Mouse (Mus musculus): Measurements from ENCODE around the gene 1190005I06Rik. TPM values are rescaled to one million over a fixed set of nuclear protein-coding genes. Genes with fewer than 3 reads are reported as not detected.

The 1190005I06Rik gene
- total RNA-seq, 2 experiments from 2014 or later: 2.3 to 3.4 TPM

- no peak for DNase-seq (ENCODE audit: low spot score)
- intact Hi-C loops (cut with DNase I): no loop called here
These were observed 21.0 kb downstream of the 1190005I06Rik start for GRCm38 (mm10) chr8:120626461-120626860.

GRCm38 (mm10) chr8:120623608-120624007, 23.8 kb downstream of the 1190005I06Rik start:
- DNase-seq (ENCODE audit: low spot score): no peak
- intact Hi-C loops (cut with DNase I): no loop called here

DNA sequence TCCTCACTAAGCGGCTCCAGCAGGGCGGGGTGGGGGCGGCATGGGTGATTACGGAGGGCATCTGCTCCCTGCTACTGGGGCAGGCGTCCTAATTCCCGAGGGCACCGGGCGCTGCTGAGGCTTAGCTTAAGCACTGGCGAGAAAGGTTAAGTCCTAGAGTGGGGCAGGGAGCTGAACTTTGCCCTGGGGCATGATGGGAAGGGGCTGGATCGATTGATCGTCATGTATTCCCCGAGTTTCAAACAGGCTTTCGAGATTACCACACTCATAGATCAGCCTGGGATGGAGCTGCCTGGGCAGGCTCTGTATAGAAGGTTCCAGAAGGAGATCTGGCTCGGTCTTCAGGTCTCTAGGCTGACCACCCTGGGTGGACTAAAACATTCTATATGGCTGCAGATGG, 25.3 kb downstream of the 1190005I06Rik start:
- intact Hi-C loops (cut with DNase I): no loop called here
- DNase-seq (ENCODE audit: low spot score): no peak

DNA sequence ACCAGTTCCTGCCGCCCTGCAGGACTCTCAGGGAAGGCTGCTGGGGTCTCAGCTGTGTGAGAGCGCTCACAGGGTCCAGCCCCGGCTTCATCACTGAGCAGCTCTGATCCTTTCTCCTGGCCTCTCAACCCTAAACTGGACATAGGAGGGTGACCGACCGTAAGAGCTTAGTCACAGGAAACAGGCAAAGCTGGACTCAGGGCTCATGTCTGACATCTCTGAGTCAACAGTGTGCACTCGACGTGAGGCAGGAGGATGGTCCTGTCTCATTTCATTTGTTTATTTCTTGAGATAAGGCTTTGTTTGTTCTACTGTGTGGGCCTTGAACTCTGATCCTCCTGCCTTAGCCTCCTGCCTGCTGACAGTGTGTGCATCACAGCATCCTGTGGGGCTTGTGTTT, 27.0 kb downstream of the 1190005I06Rik start:
- no peak for DNase-seq (ENCODE audit: low spot score)
- intact Hi-C loops (cut with DNase I): no loop called here

DNA sequence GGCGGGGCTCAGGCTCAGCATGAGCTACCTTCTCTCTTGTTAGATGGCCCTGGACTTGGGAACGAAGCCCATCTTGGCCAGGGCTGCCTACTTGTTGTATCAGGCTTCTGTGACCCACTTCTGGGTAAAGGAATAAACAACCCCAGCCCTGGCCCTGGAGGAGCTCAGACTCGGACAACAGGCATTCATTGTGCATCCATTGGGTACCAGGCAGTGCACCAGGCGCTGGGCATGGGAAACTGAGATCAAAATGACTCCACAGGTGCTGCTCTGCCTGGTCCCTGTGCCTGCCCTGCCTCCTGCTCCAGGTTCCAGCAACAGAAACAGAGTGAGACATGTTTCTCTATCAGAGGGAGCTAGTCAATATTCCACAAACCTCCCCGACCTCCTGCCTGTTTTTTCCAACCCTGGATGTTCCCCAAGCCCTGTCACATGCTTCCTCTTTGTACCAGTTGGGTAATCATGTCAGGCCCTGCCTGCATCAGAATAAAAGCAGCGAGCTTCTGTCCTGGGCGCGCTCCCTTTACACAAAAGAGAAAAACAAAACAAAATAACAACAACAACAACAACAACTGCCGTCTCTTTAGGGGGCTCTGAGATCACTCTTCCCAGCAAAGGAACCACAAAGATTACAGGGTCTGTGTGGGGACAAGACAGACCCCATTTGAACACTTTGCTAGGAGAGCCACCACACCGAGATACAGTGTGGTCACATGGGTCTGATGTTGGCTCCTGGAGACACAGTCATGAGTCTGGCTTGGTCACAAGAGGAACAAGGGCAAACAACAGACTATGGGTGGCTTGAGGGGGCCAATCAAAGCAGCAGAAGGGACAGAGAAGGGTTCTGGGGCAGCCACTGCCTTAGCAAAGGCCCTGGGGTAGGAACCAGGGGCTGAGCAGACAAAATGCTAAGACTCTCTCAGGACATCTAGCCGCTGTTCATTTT, 27.9 kb downstream of the 1190005I06Rik start:
- intact Hi-C loops (cut with DNase I): no loop called here
- DNase-seq (ENCODE audit: low spot score): no peak

DNA sequence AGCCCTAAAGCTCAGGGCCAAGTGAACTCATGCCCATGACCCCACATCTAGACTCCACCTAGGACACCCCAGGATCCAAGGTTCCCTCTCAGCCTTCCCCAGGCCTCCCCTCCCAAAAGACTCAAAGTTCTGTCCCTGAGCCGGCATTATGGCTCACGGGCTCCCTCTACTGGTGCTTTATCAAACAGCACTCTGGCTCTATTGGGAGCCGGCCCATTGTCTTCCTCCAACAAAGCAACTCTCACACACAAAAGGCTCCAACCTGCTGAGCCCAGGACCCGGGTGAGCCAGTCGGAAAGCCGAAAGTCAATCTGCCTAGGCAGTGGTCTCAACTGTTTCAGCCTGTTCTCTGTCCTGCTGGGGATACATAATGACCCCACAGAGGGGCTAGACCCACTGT, 29.3 kb downstream of the 1190005I06Rik start:
- DNase-seq (ENCODE audit: low spot score): no peak
- intact Hi-C loops (cut with DNase I): loop anchor here (1.0 kb wide), 1 partner anchor 27 kb away; no protein-coding TSS in a partner anchor

DNA sequence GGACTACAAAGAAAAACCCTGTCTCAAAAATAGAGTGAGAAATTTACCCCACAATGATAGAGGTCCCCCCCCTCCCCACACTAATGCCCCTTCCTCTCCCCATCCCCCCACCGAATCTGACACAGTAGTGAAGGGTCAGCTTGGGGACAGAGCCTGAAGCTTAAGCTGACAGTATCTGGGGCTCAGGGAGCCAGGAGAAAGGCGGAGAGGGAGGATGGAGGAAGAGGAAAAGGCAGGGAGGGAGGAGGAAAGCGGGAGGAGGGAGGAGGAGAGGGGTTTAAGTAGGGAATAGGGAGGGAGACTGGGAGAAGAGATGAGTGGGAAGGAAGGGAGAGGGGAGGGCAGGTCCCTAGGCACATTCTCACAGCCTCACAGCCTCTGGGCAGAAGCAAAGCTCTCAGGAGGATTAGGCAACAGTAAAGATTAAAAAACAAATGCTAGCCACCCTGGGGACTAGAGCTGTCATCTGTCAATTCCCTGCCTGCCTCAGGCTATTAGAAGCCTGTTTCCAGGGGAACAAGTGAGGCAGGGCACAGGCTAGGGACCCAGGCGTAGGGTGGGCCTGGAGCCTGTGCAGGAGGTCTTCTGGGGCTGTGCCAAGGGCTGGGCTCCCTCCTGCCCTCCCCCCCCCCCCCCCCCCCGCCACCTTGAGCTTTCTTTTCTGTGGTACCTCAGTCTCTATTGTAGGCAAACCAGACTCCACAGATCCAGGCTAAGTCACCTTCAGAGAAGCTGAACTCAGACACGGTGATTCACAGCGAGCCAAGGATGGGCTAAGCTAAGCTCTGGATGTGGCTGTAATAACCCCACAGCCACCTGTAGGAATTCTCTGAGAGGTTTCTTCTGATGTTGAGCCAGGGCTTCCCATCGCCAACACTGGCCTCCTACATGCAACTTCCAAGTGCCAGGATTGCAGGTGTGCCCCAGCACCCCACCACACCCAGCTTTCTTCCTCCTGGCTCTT, 30.5 kb downstream of the 1190005I06Rik start:
- intact Hi-C loops (cut with DNase I): no loop called here
- no peak for DNase-seq (ENCODE audit: low spot score)

GRCm38 (mm10) chr8:120614491-120614890, 32.9 kb downstream of the 1190005I06Rik start:
- intact Hi-C loops (cut with DNase I): no loop called here
- no peak for DNase-seq (ENCODE audit: low spot score)

DNA sequence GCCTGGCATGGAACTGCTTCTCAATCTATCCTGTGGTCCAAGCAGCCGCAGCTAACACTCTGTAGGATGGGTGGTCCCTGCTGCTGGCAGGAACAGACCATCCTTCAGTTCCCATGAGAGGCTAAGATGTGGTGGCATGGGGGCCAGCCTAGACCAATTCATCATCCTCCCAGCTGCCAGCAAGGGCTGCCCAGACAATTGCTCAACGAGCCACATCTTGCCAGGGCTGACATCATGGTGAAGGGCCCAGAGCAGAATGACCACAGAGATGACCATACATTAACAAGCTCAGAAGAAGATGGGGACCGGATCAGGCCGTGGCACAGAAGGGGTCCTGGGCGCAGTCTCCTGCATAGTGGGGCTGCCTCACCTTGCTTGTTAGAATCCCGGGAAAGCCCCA, 36.6 kb downstream of the 1190005I06Rik start:
- no peak for DNase-seq (ENCODE audit: low spot score)
- intact Hi-C loops (cut with DNase I): no loop called here

DNA sequence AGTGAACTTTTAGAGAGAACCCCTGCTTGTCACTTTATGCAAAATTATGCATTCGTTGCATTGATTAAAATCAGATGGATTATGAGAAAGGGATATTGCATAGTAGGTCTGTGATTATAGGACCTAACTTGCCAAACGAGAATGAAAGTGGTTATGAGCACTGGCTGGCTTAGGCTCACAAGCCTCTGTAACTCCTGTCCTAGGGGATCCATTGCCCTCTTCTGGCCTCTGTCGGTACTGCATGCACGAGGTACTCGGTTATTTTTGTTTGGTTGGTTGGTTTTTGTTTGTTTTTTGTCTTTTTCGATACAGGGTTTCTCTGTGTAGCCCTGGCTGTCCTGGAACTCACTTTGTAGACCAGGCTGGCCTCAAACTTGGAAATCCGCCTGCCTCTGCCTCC, 39.5 kb downstream of the 1190005I06Rik start:
- DNase-seq (ENCODE audit: low spot score): no peak
- intact Hi-C loops (cut with DNase I): no loop called here

DNA sequence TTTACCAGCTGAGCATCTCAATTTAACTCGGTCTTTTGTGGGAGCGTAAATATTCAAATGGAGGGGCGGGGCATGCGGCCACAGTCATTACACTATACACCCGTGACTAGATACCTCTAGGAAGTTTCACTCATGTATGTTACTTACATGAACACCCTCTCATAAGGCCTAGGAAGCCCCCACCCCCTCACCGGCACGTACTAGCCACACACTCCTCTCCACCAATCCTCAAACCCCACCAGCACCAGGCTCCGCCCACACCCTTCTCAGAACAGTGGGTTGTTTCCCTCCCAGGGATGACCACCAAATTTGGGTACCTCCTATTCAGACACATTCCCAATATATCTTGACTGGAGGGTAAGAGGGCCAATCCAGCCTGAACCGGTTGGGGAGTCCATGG, 40.0 kb downstream of the 1190005I06Rik start:
- no peak for DNase-seq (ENCODE audit: low spot score)
- intact Hi-C loops (cut with DNase I): no loop called here

DNA sequence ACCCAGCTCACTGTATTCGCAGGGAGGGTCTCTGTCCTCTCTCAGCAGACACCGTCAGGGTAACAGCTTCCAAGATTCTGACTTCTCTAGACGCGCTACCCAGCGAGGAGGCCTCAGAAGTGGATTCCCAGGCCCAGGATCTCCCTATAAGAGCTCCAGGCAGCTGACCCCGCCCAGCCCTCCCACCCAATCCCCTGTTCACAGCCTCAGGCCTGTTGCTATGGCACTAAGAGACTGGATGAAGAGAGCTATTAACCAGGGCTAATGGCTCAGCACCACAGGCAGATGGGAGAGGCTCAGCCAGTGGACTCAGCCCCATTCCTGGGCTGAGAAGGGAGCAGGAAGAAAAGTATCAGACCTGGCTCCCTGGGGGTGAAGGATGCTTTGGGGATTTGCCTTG, 44.8 kb downstream of the 1190005I06Rik start:
- DNase-seq (ENCODE audit: low spot score): no peak
- intact Hi-C loops (cut with DNase I): no loop called here

DNA sequence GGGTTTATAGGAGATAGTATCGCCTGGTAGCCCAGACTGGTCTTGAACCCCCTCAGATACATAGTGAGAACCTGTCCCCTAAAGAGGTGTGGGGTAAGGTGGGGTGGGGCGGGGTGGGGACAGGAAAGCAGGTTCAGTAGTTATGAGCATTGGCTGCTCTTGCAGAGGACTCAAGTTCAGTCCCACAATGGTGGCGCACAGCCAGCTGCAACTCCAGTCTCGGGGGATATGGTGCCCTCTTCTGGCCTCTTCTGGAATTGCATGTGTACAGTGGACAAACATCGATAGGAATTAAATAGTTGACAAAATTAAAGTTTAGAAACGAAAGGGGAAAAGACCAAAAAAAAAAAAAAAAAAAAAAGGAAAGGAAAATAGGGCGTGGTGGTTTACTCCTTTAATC, 47.9 kb downstream of the 1190005I06Rik start:
- DNase-seq (ENCODE audit: low spot score): peak; percentile 61
- intact Hi-C loops (cut with DNase I): loop anchor here (5.0 kb wide), 1 partner anchor 422 kb away; the partner anchor contains the start of gene Fam92b

GRCm38 (mm10) chr8:120598579-120598978, 48.9 kb downstream of the 1190005I06Rik start:
- no peak for DNase-seq (ENCODE audit: low spot score)
- intact Hi-C loops (cut with DNase I): loop anchor here (5.0 kb wide), 1 partner anchor 421 kb away; the partner anchor contains the start of gene Fam92b

DNA sequence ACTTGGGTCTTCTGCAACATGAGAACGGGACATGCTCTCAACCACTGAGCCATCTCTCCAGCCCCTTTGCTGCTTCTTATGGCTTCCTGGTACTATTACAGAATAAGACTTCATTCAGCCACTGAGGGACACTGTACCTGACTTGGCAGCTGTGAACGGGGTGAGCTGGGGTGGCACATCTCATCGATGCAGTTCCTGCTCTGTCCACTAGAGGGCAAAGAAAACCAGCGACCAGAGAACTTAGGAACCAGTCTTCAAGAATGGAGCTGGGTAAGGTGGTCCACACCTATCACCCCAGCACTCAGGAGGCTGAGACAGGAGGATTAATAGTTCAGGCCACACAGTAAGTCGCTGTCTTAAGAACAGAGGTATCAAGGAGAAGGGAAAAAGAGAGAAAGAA, 51.5 kb downstream of the 1190005I06Rik start:
- intact Hi-C loops (cut with DNase I): loop anchor here (5.0 kb wide), 1 partner anchor 419 kb away; the partner anchor contains the start of gene Fam92b

GRCm38 (mm10) chr8:120594571-120594970, 52.9 kb downstream of the 1190005I06Rik start:
- intact Hi-C loops (cut with DNase I): no loop called here
- no peak for DNase-seq (ENCODE audit: low spot score)

More for the DNA sequence above, 51.5 kb downstream of the 1190005I06Rik start:
- DNase-seq (ENCODE audit: low spot score): no peak

GRCm38 (mm10) chr8:120591587-120592292, 55.7 kb downstream of the 1190005I06Rik start:
- DNase-seq (ENCODE audit: low spot score): no peak
- intact Hi-C loops (cut with DNase I): no loop called here

DNA sequence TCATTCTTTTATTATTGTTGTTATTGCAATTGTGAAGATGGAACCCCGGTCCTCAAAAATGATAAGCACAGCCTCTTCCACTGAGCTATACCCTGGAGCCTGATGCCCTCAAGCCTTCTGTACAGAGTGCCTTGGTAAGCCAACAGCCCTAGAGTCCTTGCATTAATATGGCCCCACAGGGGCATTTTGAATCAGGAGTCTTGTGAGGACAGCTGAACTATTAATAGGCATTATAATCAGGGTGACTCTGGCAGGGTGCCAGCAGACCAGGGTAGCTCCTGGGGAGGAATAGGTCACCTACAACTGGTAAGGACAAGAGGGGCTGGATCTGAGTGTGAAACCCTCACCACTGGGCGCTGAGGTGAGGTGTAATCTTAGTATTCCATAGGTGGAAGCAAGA, 57.5 kb downstream of the 1190005I06Rik start:
- intact Hi-C loops (cut with DNase I): no loop called here
- no peak for DNase-seq (ENCODE audit: low spot score)

GRCm38 (mm10) chr8:120588908-120589771, 58.3 kb downstream of the 1190005I06Rik start, which contains the start of gene Gins2:
Gene Gins2, minus strand, starts transcription at chr8:120589304.
- DNase-seq (ENCODE audit: low spot score): peak; percentile 100
- intact Hi-C loops (cut with DNase I): no loop called here

All from heart, postnatal 25 days (tissue).